Mouse (Mus musculus) CD8-positive naive resting alpha-beta T cell, adult 2 months (primary cell): Measurements from ENCODE around the gene Gm20696.

Experiments used
- DNase-seq, 2 experiments: peaks; one replicate each; pipeline ENCODE4 v3.0.0; 2022; ENCODE audit warnings: low read depth in 2 of 2, low spot score in 2 of 2

Gm20696 gene

DNA sequence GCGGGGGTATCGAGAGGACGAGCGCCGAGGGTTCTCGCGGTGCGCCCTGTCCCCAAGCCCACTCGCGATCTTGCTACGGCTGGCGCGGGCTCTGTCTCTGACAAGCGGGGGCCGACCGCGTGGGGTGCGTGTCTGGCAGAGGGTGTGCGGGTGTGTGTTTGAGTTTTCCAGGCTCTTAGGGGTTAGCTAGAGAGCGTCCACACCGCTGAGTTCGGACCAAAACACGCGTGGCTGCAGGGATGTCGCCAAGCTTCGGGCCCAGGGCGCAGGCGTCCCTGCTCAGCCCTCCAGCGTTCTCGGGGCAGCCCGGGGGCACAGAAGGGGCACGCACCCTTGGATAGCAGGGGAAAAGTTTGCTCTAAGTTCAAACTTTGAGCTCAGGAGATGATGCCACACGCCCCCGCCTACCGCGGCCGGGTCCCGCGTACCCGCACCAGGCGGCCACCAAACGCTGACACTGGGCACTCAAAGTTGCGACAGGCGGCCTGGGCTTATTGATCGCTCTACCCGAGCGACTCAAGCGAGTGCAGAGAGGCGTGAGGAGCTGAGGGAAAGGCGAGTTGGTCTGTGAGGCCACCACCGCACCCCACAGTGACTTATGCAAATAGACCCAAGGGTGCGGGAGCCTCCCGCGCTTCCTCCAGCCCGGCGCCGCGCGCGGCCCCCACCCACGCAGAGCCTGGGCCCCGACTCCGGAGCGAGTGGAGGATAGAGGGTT lies 144.8 kb downstream of the Gm20696 start:
- DNase-seq, result peak; percentile 29 to 42

DNA sequence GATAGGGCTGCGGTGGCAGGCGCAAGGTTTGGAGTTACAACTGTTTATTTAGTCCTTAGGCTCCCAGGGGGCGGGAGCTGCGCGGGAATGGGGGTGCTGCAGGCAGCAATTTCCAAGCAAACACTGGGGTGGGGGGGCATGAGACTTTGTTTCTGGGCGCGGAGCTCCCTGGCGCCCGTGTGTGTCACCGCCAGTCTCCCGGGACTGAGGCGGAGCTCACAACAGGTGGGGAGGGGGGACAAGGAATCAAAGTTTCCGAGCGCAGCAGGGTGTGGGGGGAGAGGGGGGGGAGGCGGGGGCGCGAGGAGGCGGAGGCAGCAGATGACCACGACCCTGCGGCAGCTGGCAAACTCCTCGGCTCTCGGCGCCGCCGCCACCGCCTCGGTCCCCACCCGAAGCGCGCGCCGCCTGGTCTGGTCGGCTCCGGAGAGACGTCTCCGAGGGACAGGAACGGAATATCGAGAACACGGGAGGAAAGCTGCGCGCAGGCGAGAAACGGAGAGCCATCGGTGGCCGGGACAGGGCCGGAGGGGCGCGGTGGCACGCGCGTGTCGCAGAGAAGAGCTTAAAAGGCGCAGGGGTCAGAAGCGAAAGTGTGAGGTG lies 145.5 kb downstream of the Gm20696 start:
- DNase-seq, result peak; percentile 32 to 37

- no peak for DNase-seq
Measured at GRCm38 (mm10) chr6:99520676-99521037, 145.9 kb downstream of the Gm20696 start.

- peak; percentile 13 to 26 for DNase-seq
Measured at GRCm38 (mm10) chr6:99519806-99520675, 146.6 kb downstream of the Gm20696 start.

DNA sequence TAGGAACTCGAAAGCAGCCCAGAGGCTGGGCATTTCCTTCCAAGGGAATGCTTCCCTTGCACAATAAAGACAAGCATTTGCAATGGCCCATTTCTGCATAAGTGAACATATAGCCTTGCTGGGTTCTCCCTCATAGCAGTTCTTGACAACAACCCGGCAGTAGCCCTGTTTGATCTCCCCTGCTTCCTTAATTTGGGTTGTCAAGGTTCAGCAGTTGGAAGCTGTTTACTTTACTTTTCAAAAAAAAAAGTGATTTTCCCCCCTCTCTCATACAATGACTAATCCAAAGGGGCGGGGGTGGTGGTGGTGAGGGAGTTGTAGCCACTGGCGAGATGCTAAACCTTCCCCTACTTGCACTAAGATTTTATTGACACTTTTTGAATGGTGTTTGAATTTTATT lies 147.5 kb downstream of the Gm20696 start:
- DNase-seq, result no peak

DNA sequence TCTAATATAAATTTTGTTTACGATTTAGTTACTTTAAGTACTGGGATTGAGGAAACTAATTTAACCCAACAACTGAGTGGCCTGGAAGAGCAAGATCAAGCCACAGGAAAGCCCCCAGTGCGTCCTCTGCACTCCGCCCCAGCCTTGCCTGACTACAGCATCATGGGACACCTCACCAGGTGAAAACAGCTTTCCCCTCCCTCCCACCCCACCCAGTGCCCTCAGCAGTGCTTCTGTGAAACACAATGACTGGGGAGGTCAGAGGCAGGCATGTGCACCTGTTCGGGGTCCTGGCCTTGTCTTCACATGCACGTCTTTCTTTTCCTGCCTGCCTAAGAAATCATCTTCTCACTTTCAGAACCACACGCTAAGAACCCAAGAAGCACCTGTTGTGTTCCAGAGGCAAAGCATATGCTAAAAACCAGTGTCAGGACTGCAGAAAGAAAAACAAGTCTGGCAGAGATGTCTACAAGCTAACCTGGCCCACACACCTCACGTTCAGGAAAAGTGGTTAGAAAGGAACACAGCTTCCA lies 150.9 kb downstream of the Gm20696 start:
- no peak for DNase-seq

DNA sequence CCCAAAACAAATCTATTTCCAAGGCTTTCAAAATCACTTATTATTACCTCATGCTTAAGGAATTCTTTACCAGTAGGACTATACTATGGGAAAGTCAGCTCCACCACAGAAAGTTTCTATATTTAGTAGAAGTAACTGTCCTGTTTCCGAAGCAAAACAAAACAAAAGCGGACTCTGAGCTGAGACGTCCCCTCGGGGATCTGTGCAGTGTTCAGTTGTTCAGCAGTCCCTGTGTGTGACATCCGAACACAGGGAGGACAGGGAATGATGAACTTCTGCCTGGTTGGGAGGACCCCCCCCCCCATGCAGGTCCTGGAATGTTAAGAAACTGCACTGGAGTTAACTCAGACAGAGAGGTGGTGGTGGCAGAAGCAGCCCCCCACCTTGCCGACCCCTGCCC lies 154.7 kb downstream of the Gm20696 start:
- DNase-seq, result no peak

GRCm38 (mm10) chr6:99509189-99509592 lies 157.4 kb downstream of the Gm20696 start:
- DNase-seq, result no peak

DNA sequence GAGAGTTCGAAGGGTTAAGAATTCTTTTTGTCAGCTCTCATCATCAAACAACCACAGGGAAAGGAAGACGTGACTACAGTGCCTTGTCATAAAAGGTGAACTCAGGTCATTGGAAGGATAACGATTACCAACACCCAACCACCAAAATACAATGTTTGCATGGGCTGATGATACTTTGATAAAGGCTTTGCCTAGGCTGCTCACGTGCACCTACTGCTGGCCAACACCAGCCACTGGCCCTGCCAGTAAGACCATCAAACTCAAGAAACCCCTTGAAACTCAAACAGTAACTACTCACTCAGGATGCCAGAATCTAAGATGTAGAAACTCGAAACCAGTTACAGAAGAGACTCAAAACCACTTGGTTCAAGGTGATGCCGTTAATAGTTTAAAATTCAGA lies 159.8 kb downstream of the Gm20696 start:
- DNase-seq, result peak in 1 of 2 experiments; percentile 25

DNA sequence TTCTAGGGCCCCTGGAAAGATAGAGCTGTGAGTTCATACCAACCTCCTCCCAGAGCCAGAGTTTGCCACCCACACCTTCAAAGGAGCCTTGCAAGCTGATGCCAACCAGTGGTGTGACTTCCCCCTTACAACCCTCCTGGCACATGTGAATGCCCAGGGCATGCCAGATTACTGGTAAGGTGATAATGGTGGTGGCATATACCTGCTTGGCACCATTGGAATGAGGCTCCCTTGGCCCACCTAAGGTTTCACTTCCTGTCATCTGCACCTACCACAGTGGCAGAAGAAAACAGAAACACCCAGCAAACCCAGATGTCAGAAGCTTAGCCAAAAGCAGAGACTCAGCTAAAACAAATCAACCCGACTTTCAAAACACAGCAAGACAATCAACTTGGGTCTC lies 162.9 kb downstream of the Gm20696 start:
- no peak for DNase-seq

GRCm38 (mm10) chr6:99502727-99503126 lies 163.9 kb downstream of the Gm20696 start:
- no peak for DNase-seq

GRCm38 (mm10) chr6:99502314-99502713 lies 164.3 kb downstream of the Gm20696 start:
- DNase-seq, result no peak

DNA sequence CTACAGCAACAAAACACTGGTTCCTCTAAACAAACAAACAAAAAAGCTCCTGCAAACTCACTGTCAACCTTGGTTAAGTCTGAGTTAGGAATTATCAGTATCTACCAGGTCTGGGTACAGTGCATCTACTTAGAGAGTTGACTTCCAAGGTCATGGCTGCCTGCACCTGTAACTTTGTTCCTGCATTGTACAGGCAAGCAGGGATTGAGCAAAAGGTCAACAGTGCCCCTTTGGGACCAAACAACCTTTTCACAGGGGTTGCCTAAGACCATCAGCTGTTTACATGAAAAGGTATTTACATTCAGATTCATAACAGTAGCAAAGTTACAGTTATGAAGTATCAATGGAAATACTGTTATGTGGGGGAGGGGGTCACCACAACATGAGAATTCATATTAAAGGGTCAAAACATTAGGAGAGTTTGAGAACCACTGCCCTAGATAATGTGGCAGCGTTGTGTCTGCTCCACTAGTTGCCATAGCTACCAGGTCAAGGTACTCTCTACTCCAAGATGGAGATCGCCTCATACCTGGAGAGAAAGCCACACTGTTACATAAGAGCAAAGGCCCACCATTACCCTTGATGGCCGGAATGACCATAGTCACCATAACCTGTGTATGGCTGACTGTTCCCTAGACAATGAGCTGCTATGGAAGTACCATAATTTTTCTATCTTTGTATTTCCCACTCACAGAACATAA lies 165.9 kb downstream of the Gm20696 start:
- no peak for DNase-seq

DNA sequence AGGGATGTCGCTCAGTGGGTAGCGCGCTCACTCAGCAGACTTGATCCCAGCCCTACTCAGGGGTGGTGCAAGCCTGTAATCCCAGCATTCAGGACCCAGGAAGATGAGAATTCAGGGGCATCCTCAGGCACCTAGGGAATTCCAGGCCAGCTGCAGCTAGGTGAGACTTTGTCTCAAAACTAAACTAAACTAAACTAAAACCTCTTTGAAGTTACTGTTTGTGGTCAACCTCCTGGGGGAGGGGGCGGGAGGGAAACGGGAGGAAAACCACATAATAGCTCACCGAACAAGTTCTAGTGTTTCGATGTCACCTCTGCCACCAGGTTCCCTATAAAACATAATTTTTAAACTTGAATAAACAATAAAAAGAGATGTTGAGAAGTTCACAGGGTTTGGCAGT lies 168.5 kb downstream of the Gm20696 start:
- peak in 1 of 2 experiments; percentile 20 for DNase-seq

- DNase-seq, result no peak
Measured at GRCm38 (mm10) chr6:99496114-99496513, 170.5 kb downstream of the Gm20696 start.

DNA sequence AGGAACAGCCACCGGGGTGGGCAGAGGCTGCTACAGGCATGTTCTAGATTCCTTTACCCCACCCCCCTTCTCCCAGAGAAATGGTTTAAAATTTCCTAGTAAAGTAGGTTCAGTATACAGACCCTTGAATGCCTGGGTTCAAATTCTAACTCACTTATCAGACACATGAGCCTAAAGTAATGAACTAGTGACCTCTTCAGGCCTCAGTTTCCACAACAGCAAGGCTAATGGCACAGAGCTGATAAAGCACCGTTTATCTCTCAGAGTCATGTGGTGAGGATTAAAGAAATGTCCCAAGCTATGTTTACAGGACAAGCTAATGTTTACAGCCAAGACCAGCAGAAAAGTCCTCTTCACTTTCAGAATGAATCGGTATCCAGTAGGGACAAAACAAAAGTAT lies 173.7 kb downstream of the Gm20696 start:
- no peak for DNase-seq

DNA sequence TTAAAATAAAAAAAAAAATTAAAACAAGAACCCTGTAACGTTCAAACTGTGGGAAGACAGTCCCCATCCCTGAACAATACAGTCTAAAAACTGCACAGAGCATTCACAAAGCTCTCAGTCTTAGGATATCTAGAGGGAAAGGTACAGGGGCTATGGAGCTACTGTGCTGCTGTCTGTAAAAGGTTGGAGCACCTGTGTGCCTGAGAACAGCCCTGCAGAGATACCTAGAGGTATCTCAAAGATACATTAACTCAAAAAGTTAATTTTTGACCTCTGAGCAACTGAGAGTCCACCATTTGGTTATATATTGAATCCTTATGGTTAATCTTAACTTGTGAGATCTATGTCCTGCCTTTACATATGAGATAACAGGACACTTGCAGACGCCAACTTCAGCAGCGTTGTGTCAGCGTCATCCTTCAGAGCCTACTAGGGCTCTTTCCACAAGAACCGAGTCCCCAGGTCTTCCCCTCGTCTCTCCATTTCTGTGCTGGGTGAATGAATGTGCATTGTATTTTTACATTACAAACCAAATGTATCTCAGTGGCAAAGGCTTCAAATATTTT lies 174.5 kb downstream of the Gm20696 start:
- no peak for DNase-seq

GRCm38 (mm10) chr6:99491146-99491545 lies 175.5 kb downstream of the Gm20696 start:
- DNase-seq, result no peak

- DNase-seq, result no peak
Measured at GRCm38 (mm10) chr6:99489900-99490648, 176.5 kb downstream of the Gm20696 start.

- no peak for DNase-seq
Measured at GRCm38 (mm10) chr6:99489423-99489822, 177.2 kb downstream of the Gm20696 start.
